Comparison of ENCODE assay signal across 8 mouse cellular contexts in genomic region chr11:70970560-70971540, GRCm38 (mm10). TPM values are rescaled to one million over a fixed set of nuclear protein-coding genes. Genes with fewer than 3 reads are reported as not detected.
DNase-seq lines count a peak whose midpoint lies in the region; ATAC-seq lines count a peak whose summit lies in the region.

No protein-coding gene starts in this region.

- H3K9ac ChIP-seq in hindbrain, embryonic 11.5 days (ENCODE audit: low read depth, low read length) = peak overlapping the region; percentile 55
- H3K9ac ChIP-seq in lung, embryonic 15.5 days = peak overlapping the region; percentile 52

- no peaks in the 10 kb centered on the region for H3K36me3 ChIP-seq in hindbrain, embryonic 11.5 days (ENCODE audit: control insufficient read depth, insufficient read depth, low read length)
- H3K36me3 ChIP-seq in lung, embryonic 15.5 days = peaks cover 37% of the 10 kb centered on the region

- no peak for DNase-seq in cerebellum, adult 11 months
- peak; percentile 53 for DNase-seq in thymus, postnatal 0 days (ENCODE audit: low spot score)
- DNase-seq in thymus, postnatal 10 days (ENCODE audit: low spot score in 2 of 2) = no peak
- no peak for DNase-seq in hindbrain, embryonic 11.5 days (ENCODE audit: low spot score)
- peak; percentile 52 to 75 for DNase-seq in spleen, postnatal 36 days (ENCODE audit: low spot score in 2 of 2)
- DNase-seq in layer of hippocampus, adult 11-12 months (ENCODE audit: low spot score) = no peak

- no peaks in the 10 kb centered on the region for H3K9me3 ChIP-seq in hindbrain, embryonic 11.5 days (ENCODE audit: control insufficient read depth, low read length)
- no peaks in the 10 kb centered on the region for H3K9me3 ChIP-seq in lung, embryonic 15.5 days

- 20% methylated on average over 24 of the region's 24 CpGs for WGBS in hindbrain, embryonic 11.5 days
- WGBS in lung, embryonic 15.5 days = 12% methylated on average over 24 of the region's 24 CpGs

- H3K4me2 ChIP-seq in hindbrain, embryonic 11.5 days (replicated peaks; ENCODE audit: low read depth, low read length) = peak overlapping the region; percentile 82
- peak overlapping the region; percentile 80 for H3K4me2 ChIP-seq in lung, embryonic 15.5 days

- H3K27ac ChIP-seq in hindbrain, embryonic 11.5 days (ENCODE audit: low read depth, low read length) = peak overlapping the region; percentile 76; the same call in 1 of the 2 replicates
- peak overlapping the region; percentile 97 for H3K27ac ChIP-seq in lung, embryonic 15.5 days

- H3K4me1 ChIP-seq in hindbrain, embryonic 11.5 days (replicated peaks; ENCODE audit: control insufficient read depth, insufficient read depth, low read length) = peaks cover 2% of the 10 kb centered on the region; the same call in 1 of the 2 replicates
- peaks cover 14% of the 10 kb centered on the region for H3K4me1 ChIP-seq in lung, embryonic 15.5 days

- no peaks in the 10 kb centered on the region for H3K27me3 ChIP-seq in hindbrain, embryonic 11.5 days (ENCODE audit: control insufficient read depth, insufficient read depth, low read length)
- H3K27me3 ChIP-seq in lung, embryonic 15.5 days = no peaks in the 10 kb centered on the region

- peak overlapping the region; percentile 96 for H3K4me3 ChIP-seq in hindbrain, embryonic 11.5 days (ENCODE audit: low read depth, low read length)
- peak overlapping the region; percentile 88 for H3K4me3 ChIP-seq in lung, embryonic 15.5 days

- ATAC-seq in cerebellum, adult (ENCODE audit: insufficient number of reproducible peaks, low FRiP score, low TSS enrichment) = peak; percentile 46; the same call in 1 of the 2 replicates
- no peak; the same call in 1 of the 2 replicates for ATAC-seq in hindbrain, embryonic 11.5 days (ENCODE audit: low FRiP score)
- ATAC-seq in lung, embryonic 15.5 days (ENCODE audit: borderline replicate concordance, extremely low read depth, low FRiP score, low TSS enrichment) = peak; percentile 28; the same call in 1 of the 2 replicates

RNA-seq across cellular contexts. Expression of gene Rpain, which starts 0.8 kb away (rescaled TPM):
- polyA plus RNA-seq in thymus, postnatal 0 days (2015; fragmentation: Nextera tagmentation; extraction: Ambion mirVana) = 85.4 and 92.6 TPM in 2 replicates
- 73.8 and 77.4 TPM in 2 replicates for polyA plus RNA-seq in hindbrain, embryonic 11.5 days (2014; fragmentation: Nextera tagmentation; extraction: Ambion mirVana)
- polyA plus RNA-seq in lung, embryonic 15.5 days (2015; fragmentation: Nextera tagmentation; extraction: Ambion mirVana) = 75.4 and 81.4 TPM in 2 replicates

RNA-seq across cellular contexts. Expression of gene Nup88, which starts 1.1 kb away (rescaled TPM):
- polyA plus RNA-seq in thymus, postnatal 0 days (2015; fragmentation: Nextera tagmentation; extraction: Ambion mirVana) = 110 and 111 TPM in 2 replicates
- polyA plus RNA-seq in hindbrain, embryonic 11.5 days (2014; fragmentation: Nextera tagmentation; extraction: Ambion mirVana) = 169 and 172 TPM in 2 replicates
- polyA plus RNA-seq in lung, embryonic 15.5 days (2015; fragmentation: Nextera tagmentation; extraction: Ambion mirVana) = 123 and 127 TPM in 2 replicates

RNA-seq across cellular contexts. Expression of gene C1qbp, which starts 12.0 kb away (rescaled TPM):
- polyA plus RNA-seq in thymus, postnatal 0 days (2015; fragmentation: Nextera tagmentation; extraction: Ambion mirVana) = 278 and 301 TPM in 2 replicates
- polyA plus RNA-seq in hindbrain, embryonic 11.5 days (2014; fragmentation: Nextera tagmentation; extraction: Ambion mirVana) = 220 and 232 TPM in 2 replicates
- polyA plus RNA-seq in lung, embryonic 15.5 days (2015; fragmentation: Nextera tagmentation; extraction: Ambion mirVana) = 220 and 229 TPM in 2 replicates

RNA-seq across cellular contexts. Expression of gene Dhx33, which starts 33.4 kb away (rescaled TPM):
- 7.4 and 7.5 TPM in 2 replicates for polyA plus RNA-seq in thymus, postnatal 0 days (2015; fragmentation: Nextera tagmentation; extraction: Ambion mirVana)
- 17.8 and 19.3 TPM in 2 replicates for polyA plus RNA-seq in hindbrain, embryonic 11.5 days (2014; fragmentation: Nextera tagmentation; extraction: Ambion mirVana)
- polyA plus RNA-seq in lung, embryonic 15.5 days (2015; fragmentation: Nextera tagmentation; extraction: Ambion mirVana) = 18.4 and 18.6 TPM in 2 replicates

RNA-seq across cellular contexts. Expression of gene Mis12, which starts 48.6 kb away (rescaled TPM):
- polyA plus RNA-seq in thymus, postnatal 0 days (2015; fragmentation: Nextera tagmentation; extraction: Ambion mirVana) = 30.5 and 32.2 TPM in 2 replicates
- polyA plus RNA-seq in hindbrain, embryonic 11.5 days (2014; fragmentation: Nextera tagmentation; extraction: Ambion mirVana) = 47.0 and 49.1 TPM in 2 replicates
- polyA plus RNA-seq in lung, embryonic 15.5 days (2015; fragmentation: Nextera tagmentation; extraction: Ambion mirVana) = 49.5 and 51.2 TPM in 2 replicates

Comparison
In these comparisons a context has a peak if more than half of its experiments do, and no peak if none do; other contexts are left out.
1. DNase-seq: peak in thymus, postnatal 0 days (single experiment) and spleen, postnatal 36 days (2 of 2); none in cerebellum, adult 11 months (single experiment), thymus, postnatal 10 days (0 of 2), hindbrain, embryonic 11.5 days (single experiment) and layer of hippocampus, adult 11-12 months (single experiment).